Mouse (Mus musculus): Measurements from ENCODE around the gene Txndc5. TPM values are rescaled to one million over a fixed set of nuclear protein-coding genes. Genes with fewer than 3 reads are reported as not detected.
A peak's percentile ranks its signal among the peaks of the same experiment; 100 is the strongest.

The Txndc5 gene
- polyA plus RNA-seq, 1 experiment from 2014 or later: 52.4 TPM

DNA sequence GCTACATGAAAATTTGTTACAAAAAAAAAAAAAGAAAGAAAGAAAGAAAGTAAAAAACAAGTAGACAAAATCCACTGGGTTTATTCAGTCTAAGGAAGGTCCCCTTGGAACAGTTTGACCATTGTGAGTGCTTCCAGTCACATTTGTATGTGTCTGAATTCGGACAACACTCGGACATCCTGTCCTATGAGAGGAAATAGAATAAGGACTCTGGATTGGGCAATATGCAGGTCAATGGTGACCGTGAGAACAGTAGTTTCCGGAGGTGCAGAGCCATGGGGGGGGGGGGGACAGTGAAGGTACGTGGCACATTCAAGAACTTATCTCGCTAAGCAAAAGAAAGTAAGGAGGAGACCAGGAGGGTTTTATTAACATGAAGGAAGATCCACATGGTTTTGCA lies 6.1 kb upstream of the Txndc5 start:
- 62% methylated on average over 6 of the region's 6 CpGs for WGBS (ENCODE audit: missing documents)
- Histone ChIP-seq H3K36me3 (ENCODE audit: inconsistent target) (no peaks in the 10 kb centered on the region), H3K4me3 (ENCODE audit: inconsistent target) (no peak overlapping the region), H3K79me2 (ENCODE audit: inconsistent target) (no peaks in the 10 kb centered on the region), H3K27ac (no peak overlapping the region)

DNA sequence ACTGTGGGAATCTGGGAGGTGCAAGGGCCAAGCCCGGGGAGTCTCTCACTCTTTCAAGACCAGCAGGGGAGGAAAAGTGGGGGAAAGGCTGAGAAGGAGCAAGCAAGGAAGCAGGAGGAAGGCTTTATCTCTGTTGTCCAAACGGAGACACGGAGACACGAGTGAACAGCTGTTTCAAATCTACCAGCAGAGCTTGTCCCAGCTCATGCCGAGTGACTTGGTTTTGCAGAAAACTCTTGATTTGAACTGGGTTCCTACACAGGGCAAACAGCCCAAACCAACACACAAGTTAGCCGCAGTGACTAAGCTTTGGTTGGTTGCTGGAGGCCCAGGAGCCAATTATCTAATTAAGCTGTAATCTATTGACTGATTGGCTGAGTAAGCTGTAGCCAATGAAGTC lies 5.4 kb upstream of the Txndc5 start:
- Histone ChIP-seq H3K36me3 (ENCODE audit: inconsistent target) (no peaks in the 10 kb centered on the region), H3K79me2 (ENCODE audit: inconsistent target) (no peaks in the 10 kb centered on the region), H3K27ac (no peak overlapping the region), H3K4me3 (ENCODE audit: inconsistent target) (no peak overlapping the region)
- WGBS (ENCODE audit: missing documents): 66% methylated on average over 6 of the region's 6 CpGs

- H3K4me3 ChIP-seq (ENCODE audit: inconsistent target): no peak overlapping the region
- WGBS (ENCODE audit: missing documents): 91% methylated on average over 10 of the region's 10 CpGs
- no peaks in the 10 kb centered on the region for H3K36me3 ChIP-seq (ENCODE audit: inconsistent target)
- H3K79me2 ChIP-seq (ENCODE audit: inconsistent target): no peaks in the 10 kb centered on the region
- no peak overlapping the region for H3K27ac ChIP-seq
Observed at GRCm38 (mm10) chr13:38533461-38533860, 4.8 kb upstream of the Txndc5 start.

GRCm38 (mm10) chr13:38531498-38531897 lies 2.9 kb upstream of the Txndc5 start:
- Histone ChIP-seq H3K79me2 (ENCODE audit: inconsistent target) (peaks cover 12% of the 10 kb centered on the region), H3K27ac (no peak overlapping the region), H3K4me3 (ENCODE audit: inconsistent target) (no peak overlapping the region), H3K36me3 (ENCODE audit: inconsistent target) (no peaks in the 10 kb centered on the region)
- WGBS (ENCODE audit: missing documents): 93% methylated on average over 4 of the region's 4 CpGs

DNA sequence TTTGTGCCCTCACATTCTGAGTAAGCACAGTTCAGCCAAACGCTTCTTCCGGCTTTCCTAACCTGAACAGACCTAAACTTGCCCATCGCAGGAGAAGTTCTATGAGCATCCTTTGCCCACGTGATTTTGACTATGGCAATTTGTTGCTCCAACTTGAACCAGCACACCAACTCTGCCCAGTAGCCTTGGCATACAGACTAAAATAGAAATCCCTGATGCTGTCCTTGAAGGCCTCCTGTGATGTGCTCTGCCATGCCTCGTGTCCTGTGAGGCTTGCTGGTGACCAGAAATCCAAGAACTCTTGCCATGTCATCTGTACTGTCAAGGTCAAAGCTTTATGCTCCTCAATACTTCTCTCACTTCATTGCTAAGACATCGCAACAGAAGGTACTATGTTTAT lies 952 bp upstream of the Txndc5 start:
- H3K27ac ChIP-seq: no peak overlapping the region
- 93% methylated on average over 6 of the region's 6 CpGs for WGBS (ENCODE audit: missing documents)

DNA sequence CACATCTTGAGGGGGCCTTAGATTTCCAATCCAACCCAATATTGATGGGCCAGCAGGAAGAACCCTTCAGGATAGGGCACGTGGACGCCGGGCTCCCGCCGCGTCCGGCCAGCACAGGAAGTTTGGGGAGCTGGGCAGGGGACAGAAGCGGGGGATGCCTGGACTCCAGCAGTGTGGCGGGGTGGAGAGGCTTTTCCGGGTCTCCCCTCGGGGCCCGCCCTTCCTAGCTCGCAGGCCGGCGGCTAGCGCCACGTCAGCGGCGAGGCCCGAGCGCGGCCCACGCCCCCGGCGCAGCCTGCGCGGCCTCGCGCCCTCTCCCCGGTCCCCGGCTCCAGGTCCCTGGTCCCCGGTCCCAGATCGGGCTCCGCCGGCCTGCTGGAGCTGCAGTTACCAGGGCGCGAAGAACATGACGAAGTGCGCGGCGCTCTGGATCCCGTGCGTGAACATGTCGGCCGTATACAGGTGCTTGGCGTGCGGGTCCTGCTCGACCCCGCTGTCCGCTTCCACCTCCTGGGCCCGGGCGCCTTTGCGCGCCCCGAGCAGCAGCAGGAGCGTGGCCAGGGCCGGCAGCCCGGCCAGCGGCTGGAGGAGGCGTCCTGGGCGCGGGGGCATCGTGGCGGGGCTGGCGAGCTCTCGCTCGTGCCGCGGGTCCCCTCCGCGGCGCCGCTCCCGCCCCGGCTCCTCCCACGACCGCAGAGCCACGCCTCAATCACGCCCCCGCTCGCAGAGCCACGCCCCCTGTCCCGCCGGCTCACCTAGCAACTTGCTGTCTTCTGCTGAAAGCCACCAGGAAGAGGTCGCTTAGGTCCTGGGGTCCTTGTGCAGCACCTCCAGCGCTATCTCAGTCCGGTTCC lies 600 bp downstream of the Txndc5 start:
- WGBS (ENCODE audit: missing documents): 2% methylated on average over 68 of the region's 87 CpGs
- peak overlapping the region; percentile 76 for H3K4me3 ChIP-seq (ENCODE audit: inconsistent target)
- peak overlapping the region; percentile 58 for H3K27ac ChIP-seq
- H3K36me3 ChIP-seq (ENCODE audit: inconsistent target): no peaks in the 10 kb centered on the region
- peaks cover 46% of the 10 kb centered on the region for H3K79me2 ChIP-seq (ENCODE audit: inconsistent target)

More for the DNA sequence above, 952 bp upstream of the Txndc5 start:
- no peak overlapping the region for H3K4me3 ChIP-seq (ENCODE audit: inconsistent target)
- H3K79me2 ChIP-seq (ENCODE audit: inconsistent target): peaks cover 31% of the 10 kb centered on the region
- H3K36me3 ChIP-seq (ENCODE audit: inconsistent target): no peaks in the 10 kb centered on the region

DNA sequence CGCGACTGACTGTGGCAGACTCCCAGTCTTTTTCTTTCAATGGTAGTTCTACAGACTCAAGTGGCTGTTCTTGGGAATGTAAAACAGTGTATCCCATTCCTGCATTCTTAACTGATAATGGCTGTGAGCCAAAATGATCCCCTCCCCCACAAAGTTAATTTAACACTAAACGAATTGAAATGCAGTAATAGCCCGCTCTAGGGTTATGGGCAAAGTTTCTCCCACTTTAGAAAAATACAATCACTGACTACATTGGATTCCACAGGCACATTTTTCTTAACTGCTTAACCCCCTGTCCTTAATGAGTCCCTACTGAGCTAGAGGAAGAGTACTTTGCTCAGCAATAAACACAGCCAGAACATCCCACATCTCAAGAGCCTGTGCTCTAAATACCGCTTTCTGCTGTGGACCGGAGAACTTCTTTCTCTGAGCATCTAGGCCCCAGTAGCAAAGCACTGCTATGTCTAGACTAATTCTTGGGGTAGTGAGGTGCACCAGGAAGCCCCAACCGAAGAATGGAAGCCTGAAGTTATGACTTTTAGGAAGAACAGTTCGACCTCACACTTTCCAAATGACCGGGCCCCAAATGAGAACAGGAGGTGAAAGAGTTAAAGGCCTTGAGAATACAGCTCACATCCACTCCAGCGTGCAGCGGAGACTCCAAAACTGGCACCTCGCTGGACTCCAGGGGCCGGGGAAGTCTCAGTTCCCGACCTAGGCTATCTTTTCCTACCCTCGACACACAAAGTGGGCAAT lies 1.4 kb downstream of the Txndc5 start:
- WGBS (ENCODE audit: missing documents): 24% methylated on average over 15 of the region's 15 CpGs
- no peaks in the 10 kb centered on the region for H3K36me3 ChIP-seq (ENCODE audit: inconsistent target)
- H3K79me2 ChIP-seq (ENCODE audit: inconsistent target): peaks cover 46% of the 10 kb centered on the region
- peak overlapping the region; percentile 76 for H3K4me3 ChIP-seq (ENCODE audit: inconsistent target)
- peak overlapping the region; percentile 58 for H3K27ac ChIP-seq

DNA sequence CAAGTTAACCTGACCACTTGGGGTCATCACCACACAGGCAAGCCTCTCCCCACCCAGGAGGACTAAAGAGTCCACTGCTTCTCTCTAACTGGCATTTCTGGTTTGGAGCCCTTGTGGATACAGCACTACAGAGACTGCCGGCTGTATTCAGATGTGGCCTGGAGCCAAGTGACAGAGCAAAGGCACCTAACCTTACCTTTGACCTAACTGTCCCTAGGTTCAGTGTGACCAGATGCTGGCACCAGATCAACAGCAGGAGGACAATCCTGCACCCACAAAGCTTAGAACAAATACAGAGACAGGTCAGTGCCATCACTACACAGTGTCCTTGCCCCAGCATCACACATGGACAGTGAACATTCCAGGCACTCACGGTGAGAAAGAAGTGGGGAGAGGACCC lies 2.5 kb downstream of the Txndc5 start:
- H3K36me3 ChIP-seq (ENCODE audit: inconsistent target): no peaks in the 10 kb centered on the region
- no peak overlapping the region for H3K27ac ChIP-seq
- H3K4me3 ChIP-seq (ENCODE audit: inconsistent target): no peak overlapping the region
- peaks cover 56% of the 10 kb centered on the region for H3K79me2 ChIP-seq (ENCODE audit: inconsistent target)
- 96% methylated on average over 2 of the region's 2 CpGs for WGBS (ENCODE audit: missing documents)

DNA sequence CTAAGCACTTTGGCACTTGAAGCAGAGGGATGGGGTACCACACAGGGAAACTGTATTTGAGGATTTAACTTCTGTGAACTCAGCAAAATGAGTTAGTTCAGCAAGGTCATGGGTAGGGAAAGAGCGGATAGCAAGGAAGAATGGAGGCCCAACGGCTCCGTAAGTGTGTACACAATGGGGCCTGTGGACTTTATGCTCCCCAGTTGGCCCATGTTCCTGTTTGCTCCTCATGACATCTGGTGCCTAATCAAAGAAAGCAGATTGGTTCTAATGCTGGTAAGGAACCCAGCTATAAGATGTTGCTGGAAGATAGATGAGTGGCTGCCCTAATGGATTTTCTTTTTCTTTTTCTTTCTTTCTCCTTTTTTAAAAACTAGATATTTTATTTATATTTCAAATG lies 3.4 kb downstream of the Txndc5 start:
- no peak overlapping the region for H3K27ac ChIP-seq
- H3K36me3 ChIP-seq (ENCODE audit: inconsistent target): peaks cover 6% of the 10 kb centered on the region; the same call in 1 of the 2 replicates
- 98% methylated on average over 3 of the region's 3 CpGs for WGBS (ENCODE audit: missing documents)
- H3K79me2 ChIP-seq (ENCODE audit: inconsistent target): peaks cover 64% of the 10 kb centered on the region
- H3K4me3 ChIP-seq (ENCODE audit: inconsistent target): no peak overlapping the region

GRCm38 (mm10) chr13:38523231-38523630 lies 5.4 kb downstream of the Txndc5 start:
- Histone ChIP-seq H3K27ac (no peak overlapping the region), H3K79me2 (ENCODE audit: inconsistent target) (peaks cover 64% of the 10 kb centered on the region), H3K36me3 (ENCODE audit: inconsistent target) (peaks cover 11% of the 10 kb centered on the region; the same call in 1 of the 2 replicates), H3K4me3 (ENCODE audit: inconsistent target) (no peak overlapping the region)
- WGBS (ENCODE audit: missing documents): 92% methylated on average over 11 of the region's 11 CpGs

DNA sequence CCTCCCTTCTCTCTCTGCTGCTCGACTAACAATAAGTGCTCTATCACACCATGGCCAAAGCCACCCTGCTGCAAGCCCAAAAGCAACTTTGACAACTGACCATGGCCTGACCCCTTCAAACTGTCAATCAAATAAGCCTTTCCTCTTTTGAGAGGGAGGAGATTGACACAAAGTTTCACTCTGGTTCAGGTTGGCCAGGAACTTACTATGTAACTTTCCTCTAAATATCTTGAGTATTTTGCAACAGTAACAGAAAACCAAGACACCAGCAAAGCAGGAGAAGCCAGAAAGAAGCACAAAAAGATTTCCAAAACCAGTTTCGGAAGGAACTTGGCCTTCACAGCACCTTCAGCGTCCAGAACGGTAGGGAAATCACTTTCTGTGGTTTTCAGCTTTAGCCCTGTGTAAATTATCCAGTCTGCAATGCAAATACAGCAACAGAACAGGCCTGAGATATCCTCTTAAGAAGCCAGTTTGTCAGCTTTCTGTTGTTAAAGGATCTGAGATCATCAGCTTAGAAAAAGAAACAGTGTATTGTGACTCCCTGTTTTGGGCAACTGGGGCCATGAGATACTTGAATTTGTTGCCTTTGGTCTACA lies 6.5 kb downstream of the Txndc5 start:
- H3K79me2 ChIP-seq (ENCODE audit: inconsistent target): peaks cover 59% of the 10 kb centered on the region
- 43% methylated on average over 4 of the region's 4 CpGs for WGBS (ENCODE audit: missing documents)
- H3K36me3 ChIP-seq (ENCODE audit: inconsistent target): peaks cover 22% of the 10 kb centered on the region; the same call in 1 of the 2 replicates
- no peak overlapping the region for H3K4me3 ChIP-seq (ENCODE audit: inconsistent target)
- H3K27ac ChIP-seq: no peak overlapping the region

DNA sequence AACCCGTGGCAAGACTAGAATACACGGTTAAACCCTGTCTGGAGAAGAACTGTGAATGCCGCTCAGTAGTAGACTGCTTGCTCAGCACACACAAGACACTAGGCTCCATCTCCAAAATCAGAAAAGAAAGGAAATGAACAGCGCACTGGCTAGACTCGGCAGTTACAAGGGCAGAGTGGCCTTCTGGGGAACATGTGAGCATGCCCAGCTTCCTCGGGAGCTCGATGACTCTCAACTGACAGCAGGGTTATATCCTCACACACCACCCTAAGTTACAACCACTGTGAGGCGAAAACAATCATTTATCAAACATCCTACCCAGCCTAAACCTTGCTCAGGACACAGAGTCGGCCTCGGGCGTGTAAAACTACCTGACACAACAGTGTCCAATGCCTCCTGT lies 8.3 kb downstream of the Txndc5 start:
- peaks cover 31% of the 10 kb centered on the region for H3K36me3 ChIP-seq (ENCODE audit: inconsistent target)
- H3K79me2 ChIP-seq (ENCODE audit: inconsistent target): peaks cover 41% of the 10 kb centered on the region; the same call in 1 of the 2 replicates
- WGBS (ENCODE audit: missing documents): 93% methylated on average over 11 of the region's 11 CpGs
- H3K4me3 ChIP-seq (ENCODE audit: inconsistent target): no peak overlapping the region
- H3K27ac ChIP-seq: no peak overlapping the region

- 94% methylated on average over 11 of the region's 11 CpGs for WGBS (ENCODE audit: missing documents)
- peaks cover 53% of the 10 kb centered on the region for H3K36me3 ChIP-seq (ENCODE audit: inconsistent target)
Observed at GRCm38 (mm10) chr13:38516582-38516981, 12.0 kb downstream of the Txndc5 start.

DNA sequence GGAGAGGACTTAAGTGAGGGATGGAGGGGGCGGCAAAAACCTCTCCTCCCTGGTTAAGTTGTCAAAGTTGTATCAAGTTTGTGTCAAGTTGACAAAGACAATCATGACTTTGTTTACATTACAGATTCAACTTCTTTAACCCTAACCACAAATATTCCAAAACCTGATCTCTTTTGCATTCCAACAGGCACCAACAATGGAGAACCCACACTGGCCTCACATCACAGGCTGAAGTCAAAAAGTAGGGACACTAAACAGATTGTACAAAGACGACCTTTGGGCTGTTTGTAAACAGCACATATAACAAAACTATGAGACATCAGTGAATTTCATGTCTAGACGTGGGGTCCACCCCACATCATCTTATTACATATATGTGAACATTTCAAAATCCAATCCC lies 12.8 kb downstream of the Txndc5 start:
- WGBS (ENCODE audit: missing documents): 100% methylated on average over 3 of the region's 3 CpGs
- Histone ChIP-seq H3K36me3 (ENCODE audit: inconsistent target) (peaks cover 53% of the 10 kb centered on the region), H3K4me3 (ENCODE audit: inconsistent target) (no peak overlapping the region), H3K79me2 (ENCODE audit: inconsistent target) (peaks cover 17% of the 10 kb centered on the region; the same call in 1 of the 2 replicates), H3K27ac (no peak overlapping the region)

More at GRCm38 (mm10) chr13:38516582-38516981, 12.0 kb downstream of the Txndc5 start:
- Histone ChIP-seq H3K79me2 (ENCODE audit: inconsistent target) (peaks cover 24% of the 10 kb centered on the region; the same call in 1 of the 2 replicates), H3K27ac (no peak overlapping the region), H3K4me3 (ENCODE audit: inconsistent target) (no peak overlapping the region)

All from macrophage (primary cell).